Mouse (Mus musculus): ENCODE results near the gene Gm29110.
"Not testable (repeated sequence)": the region's sequence is repeated elsewhere in the genome, so short reads cannot be mapped to it uniquely, and the experiment has no call there.

Gm29110 gene

GRCm38 (mm10) chrY:74470231-74470630 is at the start of gene Gm29110:
Gene Gm29110, plus strand, starts transcription at chrY:74470531.
- DNase-seq = not testable (repeated sequence)
